Mouse (Mus musculus): Measurements from ENCODE around the gene Grik4. TPM values are rescaled to one million over a fixed set of nuclear protein-coding genes. Genes with fewer than 3 reads are reported as not detected.
"Not testable (repeated sequence)": the region's sequence is repeated elsewhere in the genome, so short reads cannot be mapped to it uniquely, and the experiment has no call there.

Grik4 gene
- total and polyA plus RNA-seq, 3 experiments: not detected

GRCm38 (mm10) chr9:42968894-42969521, 24.7 kb upstream of the Grik4 start:
- Histone ChIP-seq H3K9ac (ENCODE audit: insufficient read depth, low read depth) (no peak overlapping the region), H3K4me3 (replicated peaks in 1 of 3; ENCODE audit: low read depth in 2 of 3, low read length in 2 of 3, poor library complexity in 1 of 3) (no peak overlapping the region), H3K27me3 (replicated peaks) (no peaks in the 10 kb centered on the region), H3K4me1 (ENCODE audit: control insufficient read depth in 1 of 2, insufficient read depth in 2 of 2) (no peaks in the 10 kb centered on the region), H3K36me3 (replicated peaks in 1 of 2; ENCODE audit: control insufficient read depth in 1 of 2, insufficient read depth in 1 of 2, low read length in 1 of 2) (peaks cover 46 to 66% of the 10 kb centered on the region in 2 experiments), H3K79me2 (replicated peaks; ENCODE audit: control insufficient read depth, extremely low read depth, insufficient read depth, poor library complexity, severe bottlenecking) (no peaks in the 10 kb centered on the region), H3K4me2 (ENCODE audit: insufficient read depth, low read depth, poor library complexity, severe bottlenecking) (no peak overlapping the region), H3K9me3 (replicated peaks; ENCODE audit: low read length) (no peaks in the 10 kb centered on the region), H3K27ac (ENCODE audit: insufficient read depth, low read depth) (no peak overlapping the region)
- dilution Hi-C loops (cut with MboI; ENCODE audit: extremely low pct_ligation_motif_present, extremely low pct_unique_long_range_greater_than_20kb, low sequenced_read_pairs): no loop called here
- no peak for TF ChIP-seq SIN3A (IDR thresholded peaks at IDR 0.05; ENCODE audit: low read length)
- TF ChIP-seq EP300 (IDR thresholded peaks at IDR 0.05; ENCODE audit: low read length): no peak
- no peak for TF ChIP-seq USF2 (conservative IDR thresholded peaks at IDR 0.05; ENCODE audit: low read depth, low read length)
- TF ChIP-seq RCOR1 (conservative IDR thresholded peaks at IDR 0.05; ENCODE audit: low read depth, low read length): no peak
- TF ChIP-seq ZMIZ1 (IDR thresholded peaks at IDR 0.05; ENCODE audit: low read depth, low read length): no peak
- no peak for TF ChIP-seq MAFK (IDR thresholded peaks at IDR 0.05; ENCODE audit: insufficient replicate concordance, low read length)
- no peak for TF ChIP-seq SMC3 (IDR thresholded peaks at IDR 0.05; ENCODE audit: low read depth, low read length)
- no peak for TF ChIP-seq NELFE (IDR thresholded peaks at IDR 0.05; ENCODE audit: low read depth, low read length)
- no peak for TF ChIP-seq CTCF (conservative IDR thresholded peaks at IDR 0.05 in 1 of 2, IDR thresholded peaks at IDR 0.05 in 1 of 2; ENCODE audit: low read depth in 2 of 2, low read length in 2 of 2)
- TF ChIP-seq MEF2A (IDR thresholded peaks at IDR 0.05; ENCODE audit: borderline replicate concordance, low read depth, low read length): no peak
- TF ChIP-seq GABPA (IDR thresholded peaks at IDR 0.05; ENCODE audit: insufficient replicate concordance, low read depth, low read length): no peak
- TF ChIP-seq E2F4 (IDR thresholded peaks at IDR 0.05; ENCODE audit: insufficient replicate concordance, low read depth, low read length): no peak
- no peak for TF ChIP-seq CHD1 (IDR thresholded peaks at IDR 0.05; ENCODE audit: low read depth, low read length)
- no peak for TF ChIP-seq USF1 (IDR thresholded peaks at IDR 0.05; ENCODE audit: low read depth, low read length)
- DNase-seq (ENCODE audit: extremely low read depth): no peak
- in situ Hi-C loops (cut with MboI; ENCODE audit: low pct_ligation_motif_present, low pct_unique_long_range_greater_than_20kb, low sequenced_read_pairs): no loop called here

- dilution Hi-C loops (cut with MboI; ENCODE audit: extremely low pct_ligation_motif_present, extremely low pct_unique_long_range_greater_than_20kb, low sequenced_read_pairs) (no loop called here), in situ Hi-C loops (cut with MboI; ENCODE audit: low pct_ligation_motif_present, low pct_unique_long_range_greater_than_20kb, low sequenced_read_pairs) (no loop called here)
- Histone ChIP-seq H3K4me2 (ENCODE audit: insufficient read depth, low read depth, poor library complexity, severe bottlenecking) (no peak overlapping the region), H3K36me3 (replicated peaks in 1 of 2; ENCODE audit: control insufficient read depth in 1 of 2, insufficient read depth in 1 of 2, low read length in 1 of 2) (peaks cover 39 to 54% of the 10 kb centered on the region in 2 experiments), H3K27ac (ENCODE audit: insufficient read depth, low read depth) (no peak overlapping the region), H3K79me2 (replicated peaks; ENCODE audit: control insufficient read depth, extremely low read depth, insufficient read depth, poor library complexity, severe bottlenecking) (no peaks in the 10 kb centered on the region), H3K4me3 (replicated peaks in 1 of 3; ENCODE audit: low read depth in 2 of 3, low read length in 2 of 3, poor library complexity in 1 of 3) (no peak overlapping the region), H3K9me3 (replicated peaks; ENCODE audit: low read length) (no peaks in the 10 kb centered on the region), H3K27me3 (replicated peaks) (no peaks in the 10 kb centered on the region), H3K4me1 (ENCODE audit: control insufficient read depth in 1 of 2, insufficient read depth in 2 of 2) (no peaks in the 10 kb centered on the region), H3K9ac (ENCODE audit: insufficient read depth, low read depth) (no peak overlapping the region)
- no peak for TF ChIP-seq HCFC1 (IDR thresholded peaks at IDR 0.05; ENCODE audit: low read depth, low read length)
- TF ChIP-seq ZMIZ1 (IDR thresholded peaks at IDR 0.05; ENCODE audit: low read depth, low read length): no peak
- no peak for TF ChIP-seq MAX (IDR thresholded peaks at IDR 0.05; ENCODE audit: low read length)
- no peak for TF ChIP-seq MAFK (IDR thresholded peaks at IDR 0.05; ENCODE audit: insufficient replicate concordance, low read length)
- no peak for TF ChIP-seq CHD2 (IDR thresholded peaks at IDR 0.05; ENCODE audit: low read length)
- no peak for TF ChIP-seq UBTF (IDR thresholded peaks at IDR 0.05; ENCODE audit: low read depth, low read length)
- TF ChIP-seq ZNF384 (IDR thresholded peaks at IDR 0.05; ENCODE audit: low read depth, low read length): no peak
- TF ChIP-seq USF1 (IDR thresholded peaks at IDR 0.05; ENCODE audit: low read depth, low read length): no peak
- DNase-seq (ENCODE audit: extremely low read depth): no peak
These were observed 23.4 kb upstream of the Grik4 start for GRCm38 (mm10) chr9:42967731-42968130.

GRCm38 (mm10) chr9:42964809-42965208, 20.5 kb upstream of the Grik4 start:
- in situ Hi-C loops (cut with MboI; ENCODE audit: low pct_ligation_motif_present, low pct_unique_long_range_greater_than_20kb, low sequenced_read_pairs); H3K27ac ChIP-seq (ENCODE audit: insufficient read depth, low read depth); H3K4me3 ChIP-seq (replicated peaks in 1 of 3; ENCODE audit: low read depth in 2 of 3, low read length in 2 of 3, poor library complexity in 1 of 3); H3K9ac ChIP-seq (ENCODE audit: insufficient read depth, low read depth); dilution Hi-C loops (cut with MboI; ENCODE audit: extremely low pct_ligation_motif_present, extremely low pct_unique_long_range_greater_than_20kb, low sequenced_read_pairs); H3K79me2 ChIP-seq (replicated peaks; ENCODE audit: control insufficient read depth, extremely low read depth, insufficient read depth, poor library complexity, severe bottlenecking); DNase-seq (ENCODE audit: extremely low read depth); H3K4me1 ChIP-seq (ENCODE audit: control insufficient read depth in 1 of 2, insufficient read depth in 2 of 2); H3K27me3 ChIP-seq (replicated peaks); H3K9me3 ChIP-seq (replicated peaks; ENCODE audit: low read length); H3K4me2 ChIP-seq (ENCODE audit: insufficient read depth, low read depth, poor library complexity, severe bottlenecking): not testable (repeated sequence)
- peaks cover 20 to 30% of the 10 kb centered on the region in 2 experiments for H3K36me3 ChIP-seq (replicated peaks in 1 of 2; ENCODE audit: control insufficient read depth in 1 of 2, insufficient read depth in 1 of 2, low read length in 1 of 2)

All from CH12.LX (cell line).